Mouse (Mus musculus) ES-E14 (cell line): ENCODE measurements around the gene Vrk1.

Experiments
- HCFC1 ChIP-seq: IDR thresholded peaks from 2 replicates; pipeline ENCODE4 v1.6.1; 2012; ENCODE audit warnings: low read length, inconsistent platforms, borderline replicate concordance; ENCODE audit not compliant: insufficient read depth
- ZC3H11A ChIP-seq: IDR thresholded peaks from 2 replicates; pipeline ENCODE4 v1.6.1; 2012; ENCODE audit warnings: low read depth, mild to moderate bottlenecking, inconsistent platforms, low read length, borderline replicate concordance

- TF ChIP-seq HCFC1: no peak
- no peak for TF ChIP-seq ZC3H11A
Measured at GRCm38 (mm10) chr12:106006218-106006617, 3.8 kb upstream of the Vrk1 start.
